13 mouse cellular contexts compared by ENCODE assay signal in genomic region chr5:37904683-37905352, GRCm38 (mm10).
DNase-seq lines count a peak whose midpoint lies in the region; ATAC-seq and TF ChIP-seq lines count a peak whose summit lies in the region.
"Had no signal": no experiment of that assay in that cellular context is flagged by ENCODE, and none has a peak within 500 bp of the region (broad histone marks: within the 10 kb centered on the region; RNA-seq: fewer than 3 reads in every experiment).

No protein-coding gene starts in this region.

- intact Hi-C loops in heart, postnatal 25 days (cut with DNase I): loop anchor here (10.0 kb wide), 1 partner anchor 180 kb away; no protein-coding TSS in a partner anchor

- H3K4me1 ChIP-seq in lung, embryonic 14.5 days (ENCODE audit: insufficient read depth): no peaks in the 10 kb centered on the region

- no peak overlapping the region for H3K4me3 ChIP-seq in lung, embryonic 14.5 days (ENCODE audit: low read depth, low read length)
- H3K4me3 ChIP-seq: hindbrain, embryonic 15.5 days; limb, embryonic 15.5 days had no signal

- peak; percentile 18 for DNase-seq in heart, postnatal 4 days
- DNase-seq in heart, postnatal 25 days (ENCODE audit: low spot score): no peak
- DNase-seq in lung, embryonic 14.5 days: peak; percentile 40
- DNase-seq in lung, postnatal 4 days: no peak
- DNase-seq in R1 (ENCODE audit: low read depth, low spot score): peak; percentile 29
- DNase-seq in gastrocnemius, postnatal 4 days (ENCODE audit: low spot score in 2 of 2): no peak
- no peak for DNase-seq in gastrocnemius, adult 18-20 months (ENCODE audit: low spot score)
- DNase-seq: adrenal gland, postnatal 10 days; cerebellum, adult 18-20 months; gastrocnemius, postnatal 10 days had no signal

- peaks cover 34% of the 10 kb centered on the region for H3K27me3 ChIP-seq in lung, embryonic 14.5 days (ENCODE audit: insufficient read depth, low read length)

- peaks cover 6% of the 10 kb centered on the region; the same call in 1 of the 2 replicates for H3K9me3 ChIP-seq in lung, embryonic 14.5 days (ENCODE audit: low read depth, low read length)
- H3K9me3 ChIP-seq: hindbrain, embryonic 15.5 days; limb, embryonic 15.5 days had no signal

- TF ChIP-seq CTCF in lung, embryonic 14.5 days (IDR thresholded peaks at IDR 0.05; ENCODE audit: low read depth): peak; percentile 73

- H3K36me3 ChIP-seq in lung, embryonic 14.5 days (ENCODE audit: insufficient read depth): no peaks in the 10 kb centered on the region
- H3K36me3 ChIP-seq: hindbrain, embryonic 15.5 days; limb, embryonic 15.5 days had no signal

- no peak overlapping the region for H3K4me2 ChIP-seq in lung, embryonic 14.5 days
- H3K4me2 ChIP-seq: hindbrain, embryonic 15.5 days; limb, embryonic 15.5 days had no signal

- H3K27ac ChIP-seq in lung, embryonic 14.5 days (ENCODE audit: low read depth): no peak overlapping the region
- H3K27ac ChIP-seq: hindbrain, embryonic 15.5 days; limb, embryonic 15.5 days had no signal

- no peak overlapping the region for H3K9ac ChIP-seq in lung, embryonic 14.5 days
- H3K9ac ChIP-seq: hindbrain, embryonic 15.5 days; limb, embryonic 15.5 days had no signal

- ATAC-seq in lung, embryonic 14.5 days (ENCODE audit: insufficient read depth): no peak
- ATAC-seq in megakaryocyte progenitor cell, adult 5-6 weeks (replicated peaks; ENCODE audit: poor library complexity): 0 out of 2 replicates have a peak, but pooled peaks have one; percentile 29

- WGBS in lung, embryonic 14.5 days: 41% methylated on average over 5 of the region's 5 CpGs

Comparison
In these comparisons a context has a peak if more than half of its experiments do, and no peak if none do; other contexts are left out.
1. DNase-seq: peak in heart, postnatal 4 days (single experiment), lung, embryonic 14.5 days (single experiment) and R1 (single experiment); none in heart, postnatal 25 days (single experiment), lung, postnatal 4 days (0 of 2), gastrocnemius, postnatal 4 days (0 of 2) and gastrocnemius, adult 18-20 months (single experiment).